In the genomic region with DNA sequence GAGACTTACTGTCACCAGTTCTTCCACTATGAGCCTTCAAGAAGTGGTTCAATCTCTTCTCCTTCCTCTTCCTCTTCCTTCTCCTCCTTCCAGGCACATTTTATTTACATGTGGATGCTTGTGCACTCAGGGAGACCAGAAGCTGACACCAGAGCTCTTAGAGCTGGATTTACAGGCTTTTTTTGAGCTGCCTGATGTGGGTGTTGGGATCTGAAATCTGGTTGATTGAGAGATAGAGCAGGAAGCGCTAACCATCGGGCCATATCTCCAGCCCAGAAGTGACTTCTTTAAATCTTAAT, we compare ENCODE assay signal across 1 mouse cellular context.
A peak's percentile ranks its signal among the peaks of the same experiment; 100 is the strongest.
TF ChIP-seq lines count a peak whose summit lies in the region.

No protein-coding gene starts in this region.

TF ChIP-seq in CH12.LX, 34 proteins besides CTCF, POLR2A, EP300 and RAD21:
- TF ChIP-seq NELFE (IDR thresholded peaks at IDR 0.05; ENCODE audit: low read depth, low read length) (peak; percentile 48; the same call in 1 of the 2 replicates), ETS1 (conservative IDR thresholded peaks at IDR 0.05; ENCODE audit: low read depth, low read length) (no peak), POLR2AphosphoS2 (IDR thresholded peaks at IDR 0.05; ENCODE audit: low read depth, low read length) (no peak), KAT2A (IDR thresholded peaks at IDR 0.05; ENCODE audit: insufficient replicate concordance, low read length) (no peak), SMC3 (IDR thresholded peaks at IDR 0.05; ENCODE audit: low read depth, low read length) (peak; percentile 21; the same call in 1 of the 2 replicates), MYC (IDR thresholded peaks at IDR 0.05; ENCODE audit: low read depth, low read length) (no peak), JUND (conservative IDR thresholded peaks at IDR 0.05; ENCODE audit: low read depth, low read length) (no peak), ELF1 (IDR thresholded peaks at IDR 0.05; ENCODE audit: low read depth, low read length) (no peak; the same call in 1 of the 2 replicates), MAX (IDR thresholded peaks at IDR 0.05; ENCODE audit: low read length) (peak; percentile 58), CHD1 (IDR thresholded peaks at IDR 0.05; ENCODE audit: low read depth, low read length) (0 out of 2 replicates have a peak, but pooled peaks have one; percentile 93), MAZ (IDR thresholded peaks at IDR 0.05; ENCODE audit: low read depth, low read length) (no peak), ZNF384 (IDR thresholded peaks at IDR 0.05; ENCODE audit: low read depth, low read length) (no peak), HCFC1 (IDR thresholded peaks at IDR 0.05; ENCODE audit: low read depth, low read length) (peak; percentile 5; the same call in 1 of the 2 replicates)
